Comparison of ENCODE assay signal across 22 mouse cellular contexts in genomic region chr19:45142531-45142930, GRCm38 (mm10). TPM values are rescaled to one million over a fixed set of nuclear protein-coding genes. Genes with fewer than 3 reads are reported as not detected.
"Had no signal": no experiment of that assay in that cellular context is flagged by ENCODE, and none has a peak within 500 bp of the region (broad histone marks: within the 10 kb centered on the region; RNA-seq: fewer than 3 reads in every experiment).

No protein-coding gene starts in this region.

- H3K27ac ChIP-seq: midbrain, embryonic 10.5 days; midbrain, embryonic 13.5 days; midbrain, embryonic 15.5 days; neural tube, embryonic 12.5 days had no signal

- H3K4me2 ChIP-seq: lung, embryonic 14.5 days had no signal

- DNase-seq: lung, adult 18-20 months; lung, embryonic 14.5 days; lung, postnatal 10 days; lung, postnatal 4 days; retina, postnatal 1 day; right cerebral cortex, adult 18-20 months; right cerebral cortex, postnatal 25 days; right cerebral cortex, postnatal 4 days; spleen, adult 18-20 months; thymus, adult 18-20 months; thymus, postnatal 14 days; thymus, postnatal 36 days had no signal

- ATAC-seq: midbrain, embryonic 15.5 days had no signal

- H3K4me3 ChIP-seq: midbrain, embryonic 15.5 days; myocyte; neural tube, embryonic 12.5 days had no signal

- H3K9ac ChIP-seq: lung, embryonic 14.5 days; midbrain, embryonic 13.5 days; midbrain, embryonic 15.5 days; neural tube, embryonic 12.5 days had no signal

- H3K36me3 ChIP-seq: midbrain, embryonic 10.5 days; midbrain, embryonic 13.5 days; midbrain, embryonic 15.5 days; neural tube, embryonic 12.5 days had no signal

- H3K9me3 ChIP-seq: midbrain, embryonic 10.5 days; midbrain, embryonic 13.5 days; midbrain, embryonic 15.5 days had no signal

RNA-seq across cellular contexts. Expression of gene Tlx1, which starts 7.9 kb away (rescaled TPM):
- total RNA-seq: megakaryocyte, adult 5-6 weeks; megakaryocyte-erythroid progenitor cell, adult 5-6 weeks had no signal
- polyA plus RNA-seq: lung, embryonic 14.5 days; lung, embryonic 16.5 days; midbrain, embryonic 15.5 days; myocyte; neural tube, embryonic 14.5 days; small intestine, adult 2 months had no signal
